Mouse (Mus musculus) MEL (cell line): ENCODE data around the gene Zfp108. TPM values are rescaled to one million over a fixed set of nuclear protein-coding genes. Genes with fewer than 3 reads are reported as not detected.

Source experiments
- DNase-seq: peaks from one replicate; pipeline ENCODE4 v3.0.0; 2011; ENCODE audit warnings: low read depth, low spot score
- H3K27ac ChIP-seq: 2 replicates; pipeline ENCODE4 v1.5.1; 2012; ENCODE audit warnings: low read depth, mild to moderate bottlenecking, control low read depth, low read length, moderate library complexity; ENCODE audit not compliant: control insufficient read depth
- H3K27me3 ChIP-seq, 2 experiments: fragments of 150-350 bp in 1 of 2; sonication (generic) in 1 of 2; 2 replicates each; pipeline ENCODE4 v1.6.1; 2012; ENCODE audit warnings: low read length in 2 of 2, mild to moderate bottlenecking in 2 of 2, improper control_type of control experiment in 1 of 2, moderate library complexity in 1 of 2; ENCODE audit not compliant: insufficient read depth in 2 of 2, control insufficient read depth in 1 of 2
- H3K36me3 ChIP-seq, 2 experiments: 2 replicates each; pipeline ENCODE4 v1.6.1; 2012 to 2014; ENCODE audit warnings: low read length in 2 of 2, improper control_type of control experiment in 1 of 2, inconsistent platforms in 1 of 2, mild to moderate bottlenecking in 1 of 2; ENCODE audit not compliant: insufficient read depth in 2 of 2, control insufficient read depth in 1 of 2
- H3K4me1 ChIP-seq, 2 experiments: fragments of 150-350 bp in 1 of 2; sonication (generic) in 1 of 2; 2 replicates each; pipeline ENCODE4 v1.6.1; 2012; ENCODE audit warnings: low read length in 2 of 2, improper control_type of control experiment in 1 of 2, mild to moderate bottlenecking in 1 of 2; ENCODE audit not compliant: insufficient read depth in 2 of 2, control insufficient read depth in 1 of 2
- H3K4me3 ChIP-seq, 2 experiments: fragments of 150-350 bp in 1 of 2; sonication (generic) in 1 of 2; 2 replicates each; pipeline ENCODE4 v1.5.1; 2012; ENCODE audit warnings: low read depth in 2 of 2, low read length in 2 of 2, mild to moderate bottlenecking in 2 of 2, moderate library complexity in 2 of 2, control low read depth in 1 of 2, improper control_type of control experiment in 1 of 2; ENCODE audit not compliant: control insufficient read depth in 1 of 2, insufficient read depth in 1 of 2
- H3K79me2 ChIP-seq: 2 replicates; pipeline ENCODE4 v1.6.1; 2012; ENCODE audit warnings: mild to moderate bottlenecking, low read length, moderate library complexity; ENCODE audit not compliant: control insufficient read depth, poor library complexity, insufficient read depth
- H3K9ac ChIP-seq: 2 replicates; pipeline ENCODE4 v1.6.1; 2012; ENCODE audit warnings: low read depth, mild to moderate bottlenecking, control low read depth, low read length, moderate library complexity; ENCODE audit not compliant: control insufficient read depth, poor library complexity, severe bottlenecking
- H3K9me3 ChIP-seq: fragments of 150-350 bp; sonication (generic); replicated peaks from 2 replicates; pipeline ENCODE4 v1.6.1; 2012; ENCODE audit warnings: mild to moderate bottlenecking, low read length, improper control_type of control experiment, moderate library complexity; ENCODE audit not compliant: insufficient read depth
- CHD2 ChIP-seq: IDR thresholded peaks from 2 replicates; pipeline ENCODE4 v1.6.1; 2011; ENCODE audit warnings: low read length, improper control_type of control experiment
- CTCF ChIP-seq, 3 experiments: IDR thresholded peaks in 2 of 3; conservative IDR thresholded peaks in 1 of 3; 2 replicates each; pipeline ENCODE4 v1.5.1; 2011 to 2012; ENCODE audit warnings: low read length in 3 of 3, low read depth in 2 of 3, mild to moderate bottlenecking in 2 of 3, improper control_type of control experiment in 1 of 3, inconsistent platforms in 1 of 3, mixed read lengths in 1 of 3, moderate library complexity in 1 of 3; ENCODE audit not compliant: control insufficient read depth in 1 of 3, insufficient read depth in 1 of 3, poor library complexity in 1 of 3, severe bottlenecking in 1 of 3
- JUND ChIP-seq: IDR thresholded peaks from 2 replicates; pipeline ENCODE4 v1.6.1; 2011; ENCODE audit warnings: low read depth, mild to moderate bottlenecking, improper control_type of control experiment, low read length
- MAX ChIP-seq: IDR thresholded peaks from 2 replicates; pipeline ENCODE4 v1.6.1; 2011; ENCODE audit warnings: low read length, improper control_type of control experiment
- MEF2A ChIP-seq: IDR thresholded peaks from 2 replicates; pipeline ENCODE4 v1.6.1; 2014; ENCODE audit warnings: low read depth, mild to moderate bottlenecking, inconsistent platforms, low read length, improper control_type of control experiment; ENCODE audit not compliant: poor library complexity, insufficient replicate concordance, severe bottlenecking; ENCODE audit errors: extremely low read depth
- MYB ChIP-seq: IDR thresholded peaks from 2 replicates; pipeline ENCODE4 v1.6.1; 2011; ENCODE audit warnings: mild to moderate bottlenecking, low read depth, low read length, improper control_type of control experiment
- MYC ChIP-seq: IDR thresholded peaks from 2 replicates; pipeline ENCODE4 v1.6.1; 2011; ENCODE audit warnings: low read depth, mild to moderate bottlenecking, low read length, improper control_type of control experiment, moderate library complexity
- NELFE ChIP-seq: IDR thresholded peaks from 2 replicates; pipeline ENCODE4 v1.6.1; 2011; ENCODE audit warnings: low read depth, low read length, improper control_type of control experiment
- POLR2AphosphoS2 ChIP-seq: IDR thresholded peaks from 2 replicates; pipeline ENCODE4 v1.6.1; 2011; ENCODE audit warnings: low read length, improper control_type of control experiment
- POLR2AphosphoS5 ChIP-seq: IDR thresholded peaks from 2 replicates; pipeline ENCODE4 v1.6.1; 2012; ENCODE audit warnings: low read depth, borderline replicate concordance, mild to moderate bottlenecking, inconsistent platforms, low read length, moderate library complexity, mixed read lengths
- RAD21 ChIP-seq: IDR thresholded peaks from 2 replicates; pipeline ENCODE4 v1.6.1; 2011; ENCODE audit warnings: mild to moderate bottlenecking, low read depth, low read length, improper control_type of control experiment
- RCOR1 ChIP-seq: IDR thresholded peaks from 2 replicates; pipeline ENCODE4 v1.6.1; 2012; ENCODE audit warnings: low read depth, mild to moderate bottlenecking, inconsistent platforms, low read length, improper control_type of control experiment
- SIN3A ChIP-seq: IDR thresholded peaks from 2 replicates; pipeline ENCODE4 v1.6.1; 2012; ENCODE audit warnings: low read length, improper control_type of control experiment, inconsistent platforms
- TBP ChIP-seq: IDR thresholded peaks from 2 replicates; pipeline ENCODE4 v1.8.0; 2011; ENCODE audit warnings: low read depth, low read length, improper control_type of control experiment
- TCF12 ChIP-seq: IDR thresholded peaks from 2 replicates; pipeline ENCODE4 v1.6.1; 2014; ENCODE audit warnings: low read depth, mild to moderate bottlenecking, inconsistent platforms, low read length, improper control_type of control experiment, moderate library complexity
- USF1 ChIP-seq: IDR thresholded peaks from 2 replicates; pipeline ENCODE4 v1.6.1; 2014; ENCODE audit warnings: low read depth, mild to moderate bottlenecking, inconsistent platforms, low read length, improper control_type of control experiment, moderate library complexity
- ZC3H11A ChIP-seq: IDR thresholded peaks from 2 replicates; pipeline ENCODE4 v1.6.1; 2012; ENCODE audit warnings: low read depth, mild to moderate bottlenecking, inconsistent platforms, low read length, improper control_type of control experiment
- ZNF384 ChIP-seq: IDR thresholded peaks from 2 replicates; pipeline ENCODE4 v1.6.1; 2012; ENCODE audit warnings: low read depth, mild to moderate bottlenecking, inconsistent platforms, low read length, improper control_type of control experiment
- polyA plus RNA-seq, 2 experiments: library from polyadenylated mRNA; stranded (reverse) in 1 of 2; unstranded in 1 of 2; fragments of >175 nt in 1 of 2; fragments of >200 nt in 1 of 2; gene quantifications; 2 replicates each; pipeline versions ENCODE4 v1.2.1 to v1.2.4; 2012; ENCODE audit warnings: low replicate concordance in 2 of 2, low read depth in 1 of 2; ENCODE audit not compliant: insufficient read length in 2 of 2, insufficient read depth in 1 of 2, missing spikeins in 1 of 2
- total RNA-seq: library from RNA; depleted of rRNA; stranded (reverse); fragments of 300-350 nt; gene quantifications from 2 replicates; pipeline ENCODE4 v1.2.3, GENCODE M21; 2012

The Zfp108 gene
- total and polyA plus RNA-seq, 3 experiments = not detected

DNA sequence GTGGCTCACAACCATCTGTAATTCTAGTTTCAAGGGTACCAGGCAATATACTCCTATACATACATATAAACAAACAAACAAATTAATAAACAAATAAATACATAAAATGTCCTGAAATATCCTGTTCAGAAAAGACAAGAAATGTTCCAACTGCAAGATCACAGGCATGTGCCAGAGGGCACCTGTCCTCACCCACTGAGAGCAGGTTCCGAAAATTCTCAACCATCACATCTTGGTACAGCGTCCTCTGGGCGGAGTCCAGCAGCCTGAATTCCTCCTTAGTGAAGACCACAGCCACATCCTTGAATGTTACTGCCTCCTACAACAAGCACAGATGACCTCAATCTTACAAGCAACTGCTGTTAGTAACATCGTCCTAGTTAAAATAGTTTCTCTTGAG is 40.2 kb downstream of the Zfp108 start:
- Histone ChIP-seq H3K9ac (no peak overlapping the region), H3K27ac (no peak overlapping the region), H3K9me3 (no peaks in the 10 kb centered on the region), H3K4me1 (no peaks in the 10 kb centered on the region), H3K4me3 (no peak overlapping the region), H3K27me3 (no peaks in the 10 kb centered on the region), H3K79me2 (peaks cover 4% of the 10 kb centered on the region), H3K36me3 (no peaks in the 10 kb centered on the region; a peak in 1 of 4 replicates)
- no peak for DNase-seq
- TF ChIP-seq CTCF (IDR thresholded peaks at IDR 0.05 in 2 of 3, conservative IDR thresholded peaks at IDR 0.05 in 1 of 3; ENCODE audit: control insufficient read depth in 1 of 3, insufficient read depth in 1 of 3, low read depth in 2 of 3, low read length in 3 of 3, poor library complexity in 1 of 3, severe bottlenecking in 1 of 3) (no peak), NELFE (no peak), ZC3H11A (no peak), MYB (no peak), RAD21 (no peak), ZNF384 (no peak), MYC (no peak), TCF12 (no peak), POLR2AphosphoS2 (no peak)

DNA sequence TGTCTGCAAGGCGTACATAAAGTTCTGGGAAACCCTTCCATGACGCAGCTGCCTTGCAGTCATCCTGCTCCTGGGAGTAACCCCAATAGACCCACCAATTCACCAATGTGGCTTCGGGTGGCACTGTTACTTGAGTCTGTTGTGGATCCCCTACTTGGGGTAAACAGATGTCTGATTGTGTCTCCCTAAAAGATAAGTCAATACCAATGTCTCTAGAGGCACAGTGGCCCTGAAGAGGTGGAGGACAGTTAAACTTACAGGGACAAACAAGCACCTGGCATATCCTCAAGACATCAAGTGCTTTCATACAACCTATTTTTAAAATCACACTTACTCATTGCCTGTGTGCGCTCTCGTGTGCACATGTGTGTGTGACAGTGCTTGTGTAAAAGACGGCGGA is 40.8 kb downstream of the Zfp108 start:
- Histone ChIP-seq H3K27me3 (no peaks in the 10 kb centered on the region), H3K36me3 (no peaks in the 10 kb centered on the region; a peak in 1 of 4 replicates), H3K4me3 (no peak overlapping the region), H3K27ac (no peak overlapping the region), H3K9ac (no peak overlapping the region), H3K9me3 (no peaks in the 10 kb centered on the region), H3K79me2 (peaks cover 4% of the 10 kb centered on the region), H3K4me1 (no peaks in the 10 kb centered on the region)
- DNase-seq = no peak
- no peak for TF ChIP-seq ZC3H11A
- no peak for TF ChIP-seq POLR2AphosphoS5
- no peak for TF ChIP-seq ZNF384
- no peak for TF ChIP-seq TCF12
- TF ChIP-seq CTCF (IDR thresholded peaks at IDR 0.05 in 2 of 3, conservative IDR thresholded peaks at IDR 0.05 in 1 of 3; ENCODE audit: control insufficient read depth in 1 of 3, insufficient read depth in 1 of 3, low read depth in 2 of 3, low read length in 3 of 3, poor library complexity in 1 of 3, severe bottlenecking in 1 of 3) = no peak
- no peak for TF ChIP-seq SIN3A
- TF ChIP-seq USF1 = no peak
- TF ChIP-seq MEF2A = no peak
- TF ChIP-seq MAX = no peak

DNA sequence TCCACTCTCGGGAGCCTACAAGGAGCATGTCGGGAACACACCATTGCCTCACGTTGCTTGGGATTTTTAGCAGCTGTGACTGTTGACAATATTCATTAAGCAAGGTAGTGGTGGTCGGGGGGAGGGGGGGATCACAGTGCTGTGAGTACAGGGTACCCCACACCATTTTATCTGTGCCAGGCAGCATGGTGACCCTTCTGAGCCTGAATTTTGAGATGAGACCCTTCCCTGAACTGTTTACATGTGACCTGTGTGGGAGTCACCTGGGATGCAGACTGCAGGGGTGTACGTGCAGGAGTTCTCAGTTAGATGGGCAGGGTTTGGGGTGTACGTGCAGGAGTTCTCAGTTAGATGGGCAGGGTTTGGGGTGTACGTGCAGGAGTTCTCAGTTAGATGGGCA is 41.8 kb downstream of the Zfp108 start:
- no peak overlapping the region for H3K27ac ChIP-seq
- H3K4me1 ChIP-seq = no peaks in the 10 kb centered on the region; a peak in 1 of 4 replicates
- no peak overlapping the region for H3K9ac ChIP-seq
- DNase-seq = no peak
- no peaks in the 10 kb centered on the region for H3K9me3 ChIP-seq
- no peaks in the 10 kb centered on the region; a peak in 1 of 4 replicates for H3K36me3 ChIP-seq
- TF ChIP-seq TBP (no peak), CHD2 (no peak), JUND (no peak), SIN3A (no peak), NELFE (no peak), ZNF384 (no peak), RCOR1 (no peak)
- peaks cover 5% of the 10 kb centered on the region for H3K79me2 ChIP-seq
- no peak overlapping the region for H3K4me3 ChIP-seq
- H3K27me3 ChIP-seq = no peaks in the 10 kb centered on the region
